Mouse (Mus musculus) embryo, embryonic 10 days (tissue): ENCODE results near the gene Plcxd1.
A peak's percentile ranks its signal among the peaks of the same experiment; 100 is the strongest.
"Not testable (repeated sequence)": the region's sequence is repeated elsewhere in the genome, so short reads cannot be mapped to it uniquely, and the experiment has no call there.

Source experiments
- DNase-seq: peaks from one replicate; pipeline ENCODE4 v3.0.0-alpha.2; 2015; ENCODE audit warnings: low spot score

Gene Plcxd1

GRCm38 (mm10) chr5:110106901-110107564, 7.3 kb downstream of the Plcxd1 start:
- DNase-seq = peak; percentile 4

- peak; percentile 96 for DNase-seq
These were observed 8.0 kb downstream of the Plcxd1 start, which contains the start of gene Gtpbp6 for GRCm38 (mm10) chr5:110107581-110108304. Gene Gtpbp6 (minus strand): TSS chr5:110108197.

DNA sequence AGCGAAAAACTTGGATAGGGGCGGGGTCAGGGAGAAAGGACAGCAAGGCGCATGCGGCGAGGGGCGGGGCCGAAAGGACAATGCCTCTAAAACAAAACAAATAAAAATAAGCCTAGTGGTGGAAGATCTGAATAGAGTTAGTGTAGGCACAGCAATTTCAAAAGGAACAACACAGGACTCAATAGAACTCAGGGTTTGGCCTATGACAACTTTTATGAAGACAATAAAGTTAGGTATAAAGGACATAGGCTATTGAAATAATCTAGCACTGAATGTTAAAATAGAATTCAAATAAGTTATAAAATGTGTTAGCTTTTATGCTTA, 8.5 kb downstream of the Plcxd1 start:
- DNase-seq = no peak

- DNase-seq = peak; percentile 90
These were observed 10.2 kb downstream of the Plcxd1 start, which contains the start of gene Zfp605 for GRCm38 (mm10) chr5:110109991-110110441. Gene Zfp605 (plus strand): TSS chr5:110110092.

DNA sequence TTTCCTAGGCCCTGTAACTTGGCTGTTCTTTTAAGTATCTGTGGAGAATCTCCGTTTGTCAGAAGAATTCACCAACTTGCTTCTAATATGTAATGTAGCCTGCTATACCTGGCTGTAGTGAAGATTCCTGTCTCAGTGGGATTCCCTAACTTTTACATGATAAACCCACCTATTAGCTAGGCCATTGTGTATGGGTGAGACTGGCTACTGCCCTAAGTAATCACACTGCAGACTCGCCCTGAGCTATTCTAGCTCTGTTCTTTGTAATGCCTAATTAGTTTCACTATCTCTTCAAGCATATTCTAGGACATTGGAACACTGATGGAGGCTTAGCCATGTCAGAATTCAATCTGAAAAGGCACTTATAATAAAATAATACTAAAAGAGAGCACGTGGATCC, 22.6 kb downstream of the Plcxd1 start:
- not testable (repeated sequence) for DNase-seq

- peak; percentile 98 for DNase-seq
These were observed 35.7 kb downstream of the Plcxd1 start, which contains the start of gene Chfr for GRCm38 (mm10) chr5:110135293-110136086. Gene Chfr (plus strand): TSS chr5:110135842.

GRCm38 (mm10) chr5:110136087-110136464, 36.3 kb downstream of the Plcxd1 start:
- DNase-seq = peak; percentile 7

DNA sequence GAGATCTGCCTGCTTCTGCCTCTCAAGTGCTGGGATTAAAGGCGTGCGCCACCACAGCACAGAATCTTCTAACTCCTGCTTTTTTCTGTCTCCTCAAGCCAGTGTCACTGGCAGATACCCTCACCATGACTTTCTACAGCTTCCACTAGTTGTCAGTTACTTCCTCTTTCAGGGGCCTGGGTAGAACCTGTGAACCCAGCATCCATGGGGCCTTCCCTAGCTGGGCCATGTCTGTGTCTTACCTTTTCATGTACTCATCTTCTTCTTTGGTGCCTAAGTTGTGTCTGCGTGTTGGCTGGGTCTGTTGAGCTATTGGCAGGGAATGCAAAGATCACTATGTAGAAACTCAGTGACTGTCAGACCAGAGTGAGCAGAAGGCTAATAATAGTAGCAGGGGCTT, 38.0 kb downstream of the Plcxd1 start:
- DNase-seq = no peak

DNA sequence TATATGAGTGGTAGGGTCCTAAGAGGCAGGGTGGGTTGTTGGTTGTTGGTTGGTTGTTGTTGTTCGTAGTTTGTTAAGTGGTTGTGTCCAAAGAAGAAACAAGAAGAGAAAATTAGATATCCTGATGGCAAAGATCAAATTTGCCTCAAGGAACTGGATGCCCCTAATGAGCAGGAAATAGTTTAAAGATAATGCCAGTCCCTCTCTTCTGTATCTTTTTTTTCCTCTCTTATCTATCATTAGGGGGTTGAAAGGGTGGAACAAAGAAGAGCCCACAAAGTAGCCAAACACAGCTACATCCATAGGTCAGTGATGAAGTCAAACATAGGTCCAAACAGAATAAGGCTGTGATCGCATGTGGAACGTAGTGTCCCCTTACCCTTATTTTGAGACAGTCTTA, 39.6 kb downstream of the Plcxd1 start:
- no peak for DNase-seq

- DNase-seq = no peak
These were observed 40.7 kb downstream of the Plcxd1 start for GRCm38 (mm10) chr5:110140424-110140823.

- no peak for DNase-seq
These were observed 42.5 kb downstream of the Plcxd1 start for GRCm38 (mm10) chr5:110142309-110142708.

GRCm38 (mm10) chr5:110143007-110143406, 43.2 kb downstream of the Plcxd1 start:
- DNase-seq = peak; percentile 16
